Mouse (Mus musculus): ENCODE data around the gene Patj. TPM values are rescaled to one million over a fixed set of nuclear protein-coding genes. Genes with fewer than 3 reads are reported as not detected.

Patj gene
- polyA plus RNA-seq, 1 experiment from 2014 or later, result 33.2 TPM

DNA sequence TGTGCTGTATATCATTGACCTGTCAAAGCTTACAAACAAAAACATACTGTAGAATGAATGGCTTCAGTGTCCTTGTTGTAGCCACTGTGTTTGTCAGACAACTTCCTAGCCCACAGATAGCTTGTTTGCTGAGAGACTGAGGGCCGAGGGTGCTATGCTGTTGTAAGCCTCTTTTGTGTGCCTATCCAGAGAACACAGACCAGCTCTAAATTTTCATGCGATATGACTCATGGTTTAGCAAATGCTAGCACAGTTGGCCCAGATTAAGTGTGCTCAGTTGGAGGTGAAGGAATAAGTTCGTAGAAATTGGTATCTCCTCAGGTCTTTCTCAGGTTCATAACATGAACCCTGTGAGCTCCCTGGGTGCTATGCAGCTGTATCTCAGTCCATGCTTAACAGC, 82.4 kb downstream of the Patj start:
- H3K4me1 ChIP-seq (ENCODE audit: control insufficient read depth, insufficient read depth, low read length), result no peaks in the 10 kb centered on the region
- H3K9me3 ChIP-seq (ENCODE audit: control insufficient read depth, low read length), result no peaks in the 10 kb centered on the region
- no peak for ATAC-seq (ENCODE audit: low FRiP score, low TSS enrichment)
- no peak overlapping the region for H3K27ac ChIP-seq (ENCODE audit: low read depth, low read length)
- 63% methylated on average over 3 of the region's 3 CpGs for WGBS
- no peak overlapping the region for H3K4me2 ChIP-seq (replicated peaks; ENCODE audit: low read depth, low read length)
- H3K9ac ChIP-seq (ENCODE audit: low read depth, low read length), result no peak overlapping the region
- no peaks in the 10 kb centered on the region for H3K27me3 ChIP-seq (ENCODE audit: control insufficient read depth, insufficient read depth, low read length)
- H3K4me3 ChIP-seq (ENCODE audit: low read length), result no peak overlapping the region
- no peaks in the 10 kb centered on the region for H3K36me3 ChIP-seq (ENCODE audit: control insufficient read depth, insufficient read depth, low read length)

DNA sequence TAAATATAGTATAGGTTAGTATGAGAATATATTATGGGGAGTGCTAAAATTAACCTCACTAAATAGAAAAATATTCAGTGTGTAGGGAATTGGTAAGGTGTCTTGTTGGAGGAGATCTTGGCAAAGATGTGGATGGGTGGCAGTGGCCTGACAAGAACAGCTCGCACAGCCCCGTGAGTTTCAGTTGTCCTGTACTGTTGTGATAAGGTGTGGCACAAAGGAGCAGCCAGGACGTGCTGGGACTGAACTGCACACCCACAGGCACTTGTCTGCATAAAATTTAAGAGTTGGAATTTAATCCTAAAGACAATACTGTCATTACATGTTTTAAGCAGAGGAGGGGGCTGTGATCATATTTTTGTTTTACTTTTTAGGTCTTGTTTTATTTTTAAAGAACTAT, 90.9 kb downstream of the Patj start:
- H3K9me3 ChIP-seq (ENCODE audit: control insufficient read depth, low read length), result no peaks in the 10 kb centered on the region
- H3K4me2 ChIP-seq (replicated peaks; ENCODE audit: low read depth, low read length), result no peak overlapping the region
- no peaks in the 10 kb centered on the region for H3K4me1 ChIP-seq (ENCODE audit: control insufficient read depth, insufficient read depth, low read length)
- H3K27ac ChIP-seq (ENCODE audit: low read depth, low read length), result no peak overlapping the region
- ATAC-seq (ENCODE audit: low FRiP score, low TSS enrichment), result no peak
- WGBS, result 44% methylated on average over 3 of the region's 3 CpGs
- no peak overlapping the region for H3K4me3 ChIP-seq (ENCODE audit: low read length)
- no peaks in the 10 kb centered on the region for H3K27me3 ChIP-seq (ENCODE audit: control insufficient read depth, insufficient read depth, low read length)
- no peak overlapping the region for H3K9ac ChIP-seq (ENCODE audit: low read depth, low read length)
- H3K36me3 ChIP-seq (ENCODE audit: control insufficient read depth, insufficient read depth, low read length), result no peaks in the 10 kb centered on the region

DNA sequence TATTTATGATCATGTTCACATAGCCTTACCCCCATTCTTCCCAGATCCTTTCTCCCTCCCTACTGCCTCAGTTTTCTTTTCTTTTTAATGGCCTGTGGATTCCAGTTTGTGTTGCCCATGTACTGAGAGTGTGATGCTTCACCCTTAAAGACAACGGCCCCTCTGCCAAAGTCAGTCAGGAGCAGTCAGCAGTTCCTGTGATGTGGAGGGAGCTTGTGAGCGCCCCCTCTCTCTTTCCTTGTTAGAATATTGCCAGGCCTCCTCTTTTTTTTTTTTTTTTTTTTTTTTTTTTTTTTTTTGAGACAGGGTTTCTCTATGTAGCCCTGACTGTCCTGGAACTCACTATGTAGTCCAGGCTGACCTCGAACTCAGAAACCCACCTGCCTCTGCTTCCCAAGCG, 91.3 kb downstream of the Patj start:
- H3K9ac ChIP-seq (ENCODE audit: low read depth, low read length), result no peak overlapping the region
- no peaks in the 10 kb centered on the region for H3K9me3 ChIP-seq (ENCODE audit: control insufficient read depth, low read length)
- no peaks in the 10 kb centered on the region for H3K27me3 ChIP-seq (ENCODE audit: control insufficient read depth, insufficient read depth, low read length)
- no peak for ATAC-seq (ENCODE audit: low FRiP score, low TSS enrichment)
- no peak overlapping the region for H3K4me2 ChIP-seq (replicated peaks; ENCODE audit: low read depth, low read length)
- no peaks in the 10 kb centered on the region for H3K4me1 ChIP-seq (ENCODE audit: control insufficient read depth, insufficient read depth, low read length)
- no peak overlapping the region for H3K4me3 ChIP-seq (ENCODE audit: low read length)
- 92% methylated on average over 4 of the region's 4 CpGs for WGBS
- H3K36me3 ChIP-seq (ENCODE audit: control insufficient read depth, insufficient read depth, low read length), result no peaks in the 10 kb centered on the region
- H3K27ac ChIP-seq (ENCODE audit: low read depth, low read length), result no peak overlapping the region

DNA sequence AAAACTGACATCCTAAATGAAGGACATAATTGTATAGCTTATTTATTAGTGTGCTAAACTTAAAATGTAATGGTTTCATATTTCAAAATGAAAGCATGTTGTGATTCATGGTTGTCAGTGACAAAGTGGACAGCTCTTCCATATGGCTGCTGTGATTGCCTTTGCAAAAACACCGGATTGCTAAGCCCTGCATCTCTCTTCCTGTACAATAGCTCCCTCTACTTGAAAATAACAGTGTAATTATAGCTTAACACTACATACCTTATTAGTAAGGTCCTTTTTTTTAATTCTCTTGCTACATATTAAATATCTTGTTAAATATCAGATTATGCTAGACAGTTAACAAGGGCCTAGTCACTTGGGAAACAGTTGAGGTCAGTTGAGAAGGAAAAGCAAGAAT, 93.8 kb downstream of the Patj start:
- Histone ChIP-seq H3K9me3 (ENCODE audit: control insufficient read depth, low read length) (no peaks in the 10 kb centered on the region), H3K27me3 (ENCODE audit: control insufficient read depth, insufficient read depth, low read length) (no peaks in the 10 kb centered on the region), H3K4me1 (ENCODE audit: control insufficient read depth, insufficient read depth, low read length) (no peaks in the 10 kb centered on the region), H3K36me3 (ENCODE audit: control insufficient read depth, insufficient read depth, low read length) (no peaks in the 10 kb centered on the region), H3K27ac (ENCODE audit: low read depth, low read length) (no peak overlapping the region), H3K4me2 (replicated peaks; ENCODE audit: low read depth, low read length) (no peak overlapping the region), H3K9ac (ENCODE audit: low read depth, low read length) (no peak overlapping the region), H3K4me3 (ENCODE audit: low read length) (no peak overlapping the region)
- WGBS, result 40% methylated on average over 1 of the region's 1 CpGs
- ATAC-seq (ENCODE audit: low FRiP score, low TSS enrichment), result no peak

DNA sequence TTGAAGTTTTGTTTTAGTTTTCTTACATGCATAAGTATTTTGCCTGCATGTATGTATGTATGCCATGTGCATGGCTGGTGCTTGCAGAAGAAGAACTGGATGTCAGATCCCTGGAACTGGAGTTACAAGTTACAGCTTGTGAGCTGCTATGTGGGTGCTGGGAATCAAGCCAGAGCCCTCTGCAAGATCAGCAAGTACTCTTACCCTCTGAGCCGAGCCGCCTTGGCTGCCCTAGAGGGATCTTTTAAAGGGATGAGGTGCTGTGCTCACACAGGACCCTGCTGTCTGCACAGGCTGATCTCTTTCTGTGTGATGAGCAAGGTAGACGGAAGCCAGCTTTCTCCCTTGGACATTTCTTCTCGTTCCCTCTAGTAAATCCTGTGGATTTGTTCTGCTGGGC, 102.8 kb downstream of the Patj start:
- H3K4me1 ChIP-seq (ENCODE audit: control insufficient read depth, insufficient read depth, low read length), result no peaks in the 10 kb centered on the region
- no peak overlapping the region for H3K4me2 ChIP-seq (replicated peaks; ENCODE audit: low read depth, low read length)
- H3K4me3 ChIP-seq (ENCODE audit: low read length), result no peak overlapping the region
- H3K27me3 ChIP-seq (ENCODE audit: control insufficient read depth, insufficient read depth, low read length), result no peaks in the 10 kb centered on the region
- H3K9ac ChIP-seq (ENCODE audit: low read depth, low read length), result no peak overlapping the region
- H3K9me3 ChIP-seq (ENCODE audit: control insufficient read depth, low read length), result no peaks in the 10 kb centered on the region
- no peak for ATAC-seq (ENCODE audit: low FRiP score, low TSS enrichment)
- 95% methylated on average over 4 of the region's 4 CpGs for WGBS
- H3K36me3 ChIP-seq (ENCODE audit: control insufficient read depth, insufficient read depth, low read length), result peaks cover 4% of the 10 kb centered on the region; the same call in 1 of the 2 replicates
- no peak overlapping the region for H3K27ac ChIP-seq (ENCODE audit: low read depth, low read length)

DNA sequence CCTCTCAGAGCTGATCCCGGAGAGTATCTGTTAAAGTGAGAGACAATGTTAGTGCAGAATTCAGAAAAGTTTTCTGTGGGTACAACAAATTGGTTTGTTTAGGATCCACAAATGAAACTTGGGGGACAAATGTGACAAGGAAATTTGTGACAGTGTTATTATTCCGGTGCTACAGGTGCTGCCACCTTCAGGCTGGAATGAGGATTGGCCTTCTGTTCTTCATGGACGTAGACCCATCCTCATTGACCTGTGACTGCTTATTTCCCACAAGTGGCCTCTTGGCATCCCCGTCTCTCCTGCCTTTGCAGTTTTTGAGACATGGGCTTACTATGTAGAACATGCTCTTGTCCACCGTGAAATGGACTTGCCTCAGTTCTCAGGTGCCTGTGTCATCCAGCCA, 104.6 kb downstream of the Patj start:
- Histone ChIP-seq H3K9me3 (ENCODE audit: control insufficient read depth, low read length) (no peaks in the 10 kb centered on the region), H3K4me2 (replicated peaks; ENCODE audit: low read depth, low read length) (no peak overlapping the region), H3K27me3 (ENCODE audit: control insufficient read depth, insufficient read depth, low read length) (no peaks in the 10 kb centered on the region), H3K36me3 (ENCODE audit: control insufficient read depth, insufficient read depth, low read length) (peaks cover 4% of the 10 kb centered on the region; the same call in 1 of the 2 replicates), H3K4me1 (ENCODE audit: control insufficient read depth, insufficient read depth, low read length) (no peaks in the 10 kb centered on the region), H3K9ac (ENCODE audit: low read depth, low read length) (no peak overlapping the region), H3K4me3 (ENCODE audit: low read length) (no peak overlapping the region), H3K27ac (ENCODE audit: low read depth, low read length) (no peak overlapping the region)
- 81% methylated on average over 5 of the region's 5 CpGs for WGBS
- no peak for ATAC-seq (ENCODE audit: low FRiP score, low TSS enrichment)

DNA sequence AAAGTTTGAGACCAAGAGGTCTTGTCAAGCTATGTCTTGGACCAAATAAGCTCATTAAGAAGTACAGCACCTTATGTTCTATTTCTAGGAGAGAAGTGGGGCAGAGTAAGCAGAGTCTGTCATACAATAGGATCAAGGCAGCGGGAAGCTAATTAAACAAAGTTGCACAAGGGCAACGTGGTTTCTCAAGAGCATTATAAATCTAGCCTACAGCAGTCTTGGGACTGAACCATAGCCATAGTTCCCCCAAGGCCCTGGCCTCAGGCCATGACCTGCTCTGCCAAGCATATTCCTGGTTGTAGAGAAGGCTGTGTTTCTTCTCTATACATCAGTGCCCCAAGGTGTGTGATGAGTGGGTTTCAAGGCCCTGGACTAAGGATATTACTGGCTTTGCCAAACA, 105.3 kb downstream of the Patj start:
- H3K27me3 ChIP-seq (ENCODE audit: control insufficient read depth, insufficient read depth, low read length), result no peaks in the 10 kb centered on the region
- H3K4me3 ChIP-seq (ENCODE audit: low read length), result no peak overlapping the region
- no peaks in the 10 kb centered on the region for H3K4me1 ChIP-seq (ENCODE audit: control insufficient read depth, insufficient read depth, low read length)
- no peaks in the 10 kb centered on the region for H3K9me3 ChIP-seq (ENCODE audit: control insufficient read depth, low read length)
- H3K36me3 ChIP-seq (ENCODE audit: control insufficient read depth, insufficient read depth, low read length), result peaks cover 4% of the 10 kb centered on the region; the same call in 1 of the 2 replicates
- no peak overlapping the region for H3K4me2 ChIP-seq (replicated peaks; ENCODE audit: low read depth, low read length)
- H3K9ac ChIP-seq (ENCODE audit: low read depth, low read length), result no peak overlapping the region
- ATAC-seq (ENCODE audit: low FRiP score, low TSS enrichment), result no peak
- no peak overlapping the region for H3K27ac ChIP-seq (ENCODE audit: low read depth, low read length)
- 73% methylated on average over 2 of the region's 2 CpGs for WGBS

DNA sequence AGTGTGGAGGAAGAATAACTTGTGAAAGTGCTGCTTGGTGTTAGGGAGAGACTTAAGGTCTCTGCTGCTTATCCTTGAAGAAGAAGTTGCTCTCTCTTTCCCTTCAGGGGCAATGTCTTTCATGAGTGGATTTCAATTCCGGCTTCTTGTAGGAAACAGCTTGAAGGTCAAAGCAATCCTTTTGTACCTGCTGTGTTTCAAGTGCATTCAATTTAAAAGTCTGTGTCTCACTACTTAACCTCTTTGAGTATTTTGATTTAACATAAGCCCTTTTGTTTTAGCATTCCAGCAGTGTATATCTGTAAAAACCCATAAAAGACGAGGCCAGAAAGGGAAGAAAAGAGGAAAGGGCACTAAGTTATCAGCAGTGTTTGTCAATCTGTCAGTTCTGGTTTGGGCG, 109.2 kb downstream of the Patj start:
- H3K4me2 ChIP-seq (replicated peaks; ENCODE audit: low read depth, low read length), result no peak overlapping the region
- H3K36me3 ChIP-seq (ENCODE audit: control insufficient read depth, insufficient read depth, low read length), result no peaks in the 10 kb centered on the region
- H3K27ac ChIP-seq (ENCODE audit: low read depth, low read length), result no peak overlapping the region
- 50% methylated on average over 3 of the region's 3 CpGs for WGBS
- no peak overlapping the region for H3K9ac ChIP-seq (ENCODE audit: low read depth, low read length)
- ATAC-seq (ENCODE audit: low FRiP score, low TSS enrichment), result no peak
- H3K4me1 ChIP-seq (ENCODE audit: control insufficient read depth, insufficient read depth, low read length), result peaks cover under 1% of the 10 kb centered on the region; the same call in 1 of the 2 replicates
- H3K4me3 ChIP-seq (ENCODE audit: low read length), result no peak overlapping the region
- no peaks in the 10 kb centered on the region for H3K9me3 ChIP-seq (ENCODE audit: control insufficient read depth, low read length)
- H3K27me3 ChIP-seq (ENCODE audit: control insufficient read depth, insufficient read depth, low read length), result no peaks in the 10 kb centered on the region

DNA sequence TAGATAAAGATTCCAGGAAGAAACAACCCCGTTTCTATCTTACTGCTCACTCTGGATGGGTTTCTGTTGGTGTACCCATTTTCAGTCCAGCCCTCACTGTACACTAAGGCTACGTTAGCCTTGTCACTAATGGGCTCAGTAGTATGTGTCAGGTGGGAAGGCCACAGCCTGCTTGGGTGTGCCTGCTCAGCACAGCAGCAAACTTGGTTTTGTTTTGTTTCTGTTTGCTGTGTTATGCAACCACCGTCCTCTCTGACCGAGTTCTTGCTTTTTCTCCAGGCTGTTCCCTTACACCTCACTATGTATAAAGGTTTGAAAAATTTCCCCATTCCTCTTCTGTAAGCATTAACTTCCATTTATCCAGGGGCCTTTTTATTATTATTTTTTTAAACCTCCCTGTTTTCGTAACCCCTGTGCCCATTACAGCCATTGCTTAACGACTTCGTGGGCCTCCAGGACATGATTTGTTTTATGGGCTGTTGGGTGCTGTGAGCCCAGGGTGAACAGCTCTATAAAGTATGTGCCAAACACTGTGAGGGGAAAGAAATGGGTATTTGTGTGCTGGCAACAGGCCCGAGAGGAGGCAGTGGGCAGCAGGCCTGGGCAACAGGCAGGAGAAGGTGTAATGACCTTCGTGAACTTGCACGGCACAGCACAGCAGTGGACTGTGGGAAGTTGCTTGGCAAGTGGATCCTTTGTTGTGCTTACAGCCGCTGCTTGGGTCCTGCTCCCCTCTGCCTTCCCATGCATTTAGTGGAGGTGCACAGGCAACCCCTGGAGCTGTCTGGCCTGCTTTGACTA, 113.1 kb downstream of the Patj start:
- H3K4me2 ChIP-seq (replicated peaks; ENCODE audit: low read depth, low read length), result no peak overlapping the region
- H3K4me3 ChIP-seq (ENCODE audit: low read length), result no peak overlapping the region
- H3K27me3 ChIP-seq (ENCODE audit: control insufficient read depth, insufficient read depth, low read length), result no peaks in the 10 kb centered on the region
- no peaks in the 10 kb centered on the region for H3K9me3 ChIP-seq (ENCODE audit: control insufficient read depth, low read length)
- peaks cover 8% of the 10 kb centered on the region; the same call in 1 of the 2 replicates for H3K4me1 ChIP-seq (ENCODE audit: control insufficient read depth, insufficient read depth, low read length)
- WGBS, result 45% methylated on average over 11 of the region's 11 CpGs
- peak; percentile 20; the same call in 1 of the 2 replicates for ATAC-seq (ENCODE audit: low FRiP score, low TSS enrichment)
- no peaks in the 10 kb centered on the region for H3K36me3 ChIP-seq (ENCODE audit: control insufficient read depth, insufficient read depth, low read length)
- H3K9ac ChIP-seq (ENCODE audit: low read depth, low read length), result no peak overlapping the region
- no peak overlapping the region for H3K27ac ChIP-seq (ENCODE audit: low read depth, low read length)

Data from kidney, embryonic 14.5 days (tissue).